Mouse (Mus musculus) ES-Bruce4 (cell line): ENCODE results near the gene Zbtb20.

ENCODE experiments used
- CTCF ChIP-seq: IDR thresholded peaks from one replicate; pipeline ENCODE4 v1.8.1; 2011; ENCODE audit warnings: low read depth, low read length
- EP300 ChIP-seq: IDR thresholded peaks from 2 replicates; pipeline ENCODE4 v1.6.1; 2011; ENCODE audit warnings: low read depth, low read length; ENCODE audit not compliant: insufficient read depth
- POLR2A ChIP-seq: IDR thresholded peaks from one replicate; pipeline ENCODE4 v1.8.1; 2011; ENCODE audit warnings: low read length; ENCODE audit not compliant: insufficient read depth

DNA sequence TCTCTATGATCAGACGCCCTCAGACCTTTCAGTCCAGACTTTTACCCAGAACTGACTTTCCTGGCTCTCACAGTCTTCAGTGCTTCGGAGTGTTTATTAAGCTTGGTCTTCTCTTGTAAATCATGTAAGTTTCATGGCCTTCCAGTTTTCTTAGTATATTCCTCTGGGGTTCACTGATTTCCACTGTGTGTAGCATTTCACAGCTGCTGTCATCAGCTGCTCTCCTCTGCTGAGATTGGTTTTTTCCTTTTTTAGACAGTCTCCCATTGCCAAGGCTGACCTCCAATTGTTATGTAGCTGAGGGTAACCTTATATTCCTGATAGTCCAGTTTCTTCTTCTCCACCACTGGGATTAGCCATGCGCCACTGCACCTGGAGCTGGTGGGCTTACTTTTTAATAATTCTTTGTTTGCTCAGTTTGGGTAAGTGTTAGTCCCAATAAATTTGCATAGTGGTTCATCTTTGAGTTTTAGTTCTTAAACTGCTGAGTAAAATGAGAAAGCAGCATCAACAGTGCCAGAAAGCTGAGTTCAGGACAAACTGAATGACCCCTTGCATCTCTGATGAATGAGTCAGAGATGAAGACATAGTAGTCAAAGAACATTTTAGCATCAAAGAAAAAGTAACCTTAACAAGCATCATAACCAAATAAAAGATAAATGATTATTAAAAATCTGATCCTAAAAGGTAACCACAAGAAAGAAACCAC lies 380.7 kb downstream of the Zbtb20 start:
- no peak for TF ChIP-seq CTCF
- no peak for TF ChIP-seq POLR2A
- no peak for TF ChIP-seq EP300
